Mouse (Mus musculus): ENCODE results near the gene Olfr346. TPM values are rescaled to one million over a fixed set of nuclear protein-coding genes. Genes with fewer than 3 reads are reported as not detected.

Olfr346 gene
- polyA plus RNA-seq (2015; fragmentation: Nextera tagmentation; extraction: Ambion mirVana): not detected in 2 replicates

- H3K4me1 ChIP-seq: no peaks in the 10 kb centered on the region
- H3K4me2 ChIP-seq: no peak within 1 kb of the TSS
- H3K4me3 ChIP-seq (replicated peaks): no peak within 1 kb of the TSS
- ATAC-seq (ENCODE audit: low FRiP score): no peak
- peaks cover 10% of the 10 kb centered on the region; the same call in 1 of the 2 replicates for H3K9me3 ChIP-seq (replicated peaks)
- 90% methylated on average over 1 of the region's 1 CpGs for WGBS
- H3K9ac ChIP-seq (replicated peaks): no peak within 1 kb of the TSS
- no peaks in the 10 kb centered on the region for H3K36me3 ChIP-seq
- H3K27ac ChIP-seq (replicated peaks): no peak within 1 kb of the TSS
- H3K27me3 ChIP-seq (replicated peaks): no peaks in the 10 kb centered on the region
Observed at GRCm38 (mm10) chr2:36685488-36685887, at the start of gene Olfr346. Gene Olfr346, plus strand, starts transcription at chr2:36685788.

- Histone ChIP-seq H3K9ac (replicated peaks) (no peak within 1 kb of the TSS), H3K36me3 (no peaks in the 10 kb centered on the region), H3K27me3 (replicated peaks) (no peaks in the 10 kb centered on the region), H3K4me3 (replicated peaks) (no peak within 1 kb of the TSS), H3K27ac (replicated peaks) (no peak within 1 kb of the TSS), H3K4me2 (no peak within 1 kb of the TSS), H3K4me1 (no peaks in the 10 kb centered on the region), H3K9me3 (replicated peaks) (peaks cover 16% of the 10 kb centered on the region; the same call in 1 of the 2 replicates)
- ATAC-seq (ENCODE audit: low FRiP score): no peak
- WGBS: 70% methylated on average over 1 of the region's 1 CpGs
Observed at GRCm38 (mm10) chr2:36639741-36640140, 45.8 kb upstream of the Olfr346 start, which contains the start of gene Olfr345. Gene Olfr345, plus strand, starts transcription at chr2:36640041.

DNA sequence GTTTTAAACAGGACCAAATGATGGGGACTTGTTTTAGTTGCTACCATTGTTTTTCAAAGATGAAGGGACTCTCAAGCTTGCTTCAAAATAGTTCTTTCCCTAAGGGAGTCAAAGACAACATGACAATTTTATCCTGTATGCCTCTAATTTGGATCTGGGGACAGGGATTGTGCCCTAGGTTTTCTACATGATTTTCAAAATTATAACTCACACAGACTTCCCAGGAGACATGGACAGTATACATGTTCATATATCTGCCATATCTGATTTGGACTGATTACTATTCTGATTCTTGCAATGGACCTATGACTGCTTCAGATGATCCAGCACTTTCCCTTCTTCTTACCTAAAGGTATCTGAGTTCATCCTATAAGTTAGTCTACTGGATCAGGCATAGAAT is 46.0 kb downstream of the Olfr346 start, which contains the start of gene Olfr347:
Olfr347 (plus strand) TSS at position 301 of the 400 bp plus-strand sequence.
- ATAC-seq (ENCODE audit: low FRiP score): no peak
- Histone ChIP-seq H3K36me3 (no peaks in the 10 kb centered on the region), H3K4me2 (no peak within 1 kb of the TSS), H3K27me3 (replicated peaks) (no peaks in the 10 kb centered on the region), H3K27ac (replicated peaks) (no peak within 1 kb of the TSS), H3K4me3 (replicated peaks) (no peak within 1 kb of the TSS), H3K9ac (replicated peaks) (no peak within 1 kb of the TSS), H3K9me3 (replicated peaks) (peaks cover 13% of the 10 kb centered on the region; the same call in 1 of the 2 replicates), H3K4me1 (no peaks in the 10 kb centered on the region)

DNA sequence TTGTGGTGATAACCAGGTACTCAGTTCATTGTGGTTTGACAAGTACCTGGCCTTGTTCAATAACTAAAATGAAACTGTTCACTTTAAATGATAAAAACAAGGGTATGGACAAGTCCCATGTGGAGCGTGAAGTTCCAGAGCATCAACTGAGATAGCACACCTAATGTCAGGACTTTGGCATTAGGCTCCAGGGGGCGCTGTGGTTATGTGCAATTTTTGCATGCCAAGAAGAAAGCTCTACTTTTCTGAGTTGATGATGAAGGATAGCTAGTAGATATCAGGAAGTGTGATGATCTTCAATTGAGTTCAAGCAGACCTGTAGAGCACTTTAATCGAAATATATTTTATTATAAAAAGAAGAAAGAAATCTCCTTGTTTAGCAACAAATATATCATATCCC is 50.6 kb downstream of the Olfr346 start:
- Histone ChIP-seq H3K27ac (replicated peaks) (no peak overlapping the region), H3K9me3 (replicated peaks) (peaks cover 8% of the 10 kb centered on the region; the same call in 1 of the 2 replicates), H3K4me3 (replicated peaks) (no peak overlapping the region), H3K27me3 (replicated peaks) (no peaks in the 10 kb centered on the region), H3K36me3 (no peaks in the 10 kb centered on the region), H3K4me1 (no peaks in the 10 kb centered on the region), H3K4me2 (no peak overlapping the region), H3K9ac (replicated peaks) (no peak overlapping the region)
- WGBS: 64% methylated on average over 3 of the region's 3 CpGs
- no peak for ATAC-seq (ENCODE audit: low FRiP score)

Other genes starting within 250 kb of the Olfr346 start
- gene Olfr340, start 233.2 kb upstream of the Olfr346 start, polyA plus RNA-seq (2015; fragmentation: Nextera tagmentation; extraction: Ambion mirVana): not detected in 2 replicates
- not detected in 2 replicates for gene Olfr341, start 203.3 kb upstream of the Olfr346 start, polyA plus RNA-seq (2015; fragmentation: Nextera tagmentation; extraction: Ambion mirVana)
- not detected in 2 replicates for gene Olfr342, start 160.8 kb upstream of the Olfr346 start, polyA plus RNA-seq (2015; fragmentation: Nextera tagmentation; extraction: Ambion mirVana)
- not detected in 2 replicates for gene Olfr344, start 119.1 kb upstream of the Olfr346 start, polyA plus RNA-seq (2015; fragmentation: Nextera tagmentation; extraction: Ambion mirVana)
- not detected in 2 replicates for gene Olfr345, start 45.7 kb upstream of the Olfr346 start, polyA plus RNA-seq (2015; fragmentation: Nextera tagmentation; extraction: Ambion mirVana)
- gene Olfr347, start 46.1 kb downstream of the Olfr346 start, polyA plus RNA-seq (2015; fragmentation: Nextera tagmentation; extraction: Ambion mirVana): not detected in 2 replicates
- not detected in 2 replicates for gene Olfr348, start 98.5 kb downstream of the Olfr346 start, polyA plus RNA-seq (2015; fragmentation: Nextera tagmentation; extraction: Ambion mirVana)
- not detected in 2 replicates for gene Olfr50, start 104.8 kb downstream of the Olfr346 start, polyA plus RNA-seq (2015; fragmentation: Nextera tagmentation; extraction: Ambion mirVana)
- not detected in 2 replicates for gene Olfr3, start 131.2 kb downstream of the Olfr346 start, polyA plus RNA-seq (2015; fragmentation: Nextera tagmentation; extraction: Ambion mirVana)
- not detected in 2 replicates for gene Olfr350, start 160.5 kb downstream of the Olfr346 start, polyA plus RNA-seq (2015; fragmentation: Nextera tagmentation; extraction: Ambion mirVana)
- gene Olfr351, start 176.9 kb downstream of the Olfr346 start, polyA plus RNA-seq (2015; fragmentation: Nextera tagmentation; extraction: Ambion mirVana): not detected in 2 replicates
- gene Olfr352, start 182.7 kb downstream of the Olfr346 start, polyA plus RNA-seq (2015; fragmentation: Nextera tagmentation; extraction: Ambion mirVana): not detected in 2 replicates
- not detected in 2 replicates for gene Olfr353, start 207.1 kb downstream of the Olfr346 start, polyA plus RNA-seq (2015; fragmentation: Nextera tagmentation; extraction: Ambion mirVana)
- gene Olfr354, start 219.9 kb downstream of the Olfr346 start, polyA plus RNA-seq (2015; fragmentation: Nextera tagmentation; extraction: Ambion mirVana): not detected in 2 replicates
- gene Olfr355, start 243.1 kb downstream of the Olfr346 start, polyA plus RNA-seq (2015; fragmentation: Nextera tagmentation; extraction: Ambion mirVana): not detected in 2 replicates

Measured in neural tube, embryonic 15.5 days (tissue).